Mouse (Mus musculus): ENCODE data around the gene Serpina12. TPM values are rescaled to one million over a fixed set of nuclear protein-coding genes. Genes with fewer than 3 reads are reported as not detected.

Gene Serpina12
- not detected for polyA plus RNA-seq (2014; fragmentation: Illumina TruSeq; extraction: RNeasy Lipid Tissue Mini Kit (QIAGEN cat#74804); ENCODE audit: low read depth, low replicate concordance)

GRCm38 (mm10) chr12:104044343-104044742 is at the start of gene Serpina12:
TSS of gene Serpina12 (minus strand) at chr12:104044443.

GRCm38 (mm10) chr12:104013620-104014019 is 30.6 kb downstream of the Serpina12 start, which contains the start of gene Serpina9:
TSS of gene Serpina9 (minus strand) at chr12:104013755.

DNA sequence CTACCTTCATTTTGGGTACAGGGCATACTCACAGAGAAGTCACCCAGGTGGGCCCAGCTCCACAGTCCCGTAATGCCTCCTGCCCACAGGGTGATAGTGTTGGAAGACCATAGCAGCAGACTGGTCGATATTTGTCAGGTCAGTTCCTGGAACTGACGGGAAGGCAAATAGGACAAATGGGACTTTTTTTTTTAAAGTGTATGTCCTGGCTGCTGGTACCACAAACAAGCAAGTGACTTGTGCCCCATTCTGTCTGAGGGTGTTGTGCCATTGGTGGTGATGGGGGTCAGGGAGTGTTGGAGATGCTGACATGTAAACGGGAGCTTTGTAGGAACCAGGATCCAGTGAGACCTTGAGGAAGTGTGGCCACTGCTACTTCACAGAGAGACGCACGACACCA is 54.4 kb downstream of the Serpina12 start, which contains the start of gene Serpina11:
Gene Serpina11 (minus strand): TSS at position 101 of the 400 bp plus-strand sequence.

Other genes starting within 250 kb of the Serpina12 start
- 0.24 TPM for gene Serpina1b, start 214.1 kb downstream of the Serpina12 start, polyA plus RNA-seq (2014; fragmentation: Illumina TruSeq; extraction: RNeasy Lipid Tissue Mini Kit (QIAGEN cat#74804); ENCODE audit: low read depth, low replicate concordance)
- gene Serpina1a, start 180.9 kb downstream of the Serpina12 start, polyA plus RNA-seq (2014; fragmentation: Illumina TruSeq; extraction: RNeasy Lipid Tissue Mini Kit (QIAGEN cat#74804); ENCODE audit: low read depth, low replicate concordance), result 0.52 TPM
- not detected for gene Serpina1c, start 139.6 kb downstream of the Serpina12 start, polyA plus RNA-seq (2014; fragmentation: Illumina TruSeq; extraction: RNeasy Lipid Tissue Mini Kit (QIAGEN cat#74804); ENCODE audit: low read depth, low replicate concordance)
- not detected for gene Serpina1e, start 85.5 kb downstream of the Serpina12 start, polyA plus RNA-seq (2014; fragmentation: Illumina TruSeq; extraction: RNeasy Lipid Tissue Mini Kit (QIAGEN cat#74804); ENCODE audit: low read depth, low replicate concordance)
- gene Serpina11, start 54.5 kb downstream of the Serpina12 start, polyA plus RNA-seq (2014; fragmentation: Illumina TruSeq; extraction: RNeasy Lipid Tissue Mini Kit (QIAGEN cat#74804); ENCODE audit: low read depth, low replicate concordance), result not detected
- gene Serpina9, start 30.7 kb downstream of the Serpina12 start, polyA plus RNA-seq (2014; fragmentation: Illumina TruSeq; extraction: RNeasy Lipid Tissue Mini Kit (QIAGEN cat#74804); ENCODE audit: low read depth, low replicate concordance), result not detected
- gene Serpina5, start 56.7 kb upstream of the Serpina12 start, polyA plus RNA-seq (2014; fragmentation: Illumina TruSeq; extraction: RNeasy Lipid Tissue Mini Kit (QIAGEN cat#74804); ENCODE audit: low read depth, low replicate concordance), result 2.0 TPM
- gene Serpina3a, start 68.3 kb upstream of the Serpina12 start, polyA plus RNA-seq (2014; fragmentation: Illumina TruSeq; extraction: RNeasy Lipid Tissue Mini Kit (QIAGEN cat#74804); ENCODE audit: low read depth, low replicate concordance), result 0.69 TPM
- 2.8 TPM for gene Serpina3b, start 83.6 kb upstream of the Serpina12 start, polyA plus RNA-seq (2014; fragmentation: Illumina TruSeq; extraction: RNeasy Lipid Tissue Mini Kit (QIAGEN cat#74804); ENCODE audit: low read depth, low replicate concordance)
- 69.9 TPM for gene Serpina3c, start 109.4 kb upstream of the Serpina12 start, polyA plus RNA-seq (2014; fragmentation: Illumina TruSeq; extraction: RNeasy Lipid Tissue Mini Kit (QIAGEN cat#74804); ENCODE audit: low read depth, low replicate concordance)
- 0.61 TPM for gene Serpina3f, start 170.1 kb upstream of the Serpina12 start, polyA plus RNA-seq (2014; fragmentation: Illumina TruSeq; extraction: RNeasy Lipid Tissue Mini Kit (QIAGEN cat#74804); ENCODE audit: low read depth, low replicate concordance)
- gene Serpina3g, start 191.8 kb upstream of the Serpina12 start, polyA plus RNA-seq (2014; fragmentation: Illumina TruSeq; extraction: RNeasy Lipid Tissue Mini Kit (QIAGEN cat#74804); ENCODE audit: low read depth, low replicate concordance), result 3.7 TPM
- gene Serpina3i, start 218.7 kb upstream of the Serpina12 start, polyA plus RNA-seq (2014; fragmentation: Illumina TruSeq; extraction: RNeasy Lipid Tissue Mini Kit (QIAGEN cat#74804); ENCODE audit: low read depth, low replicate concordance), result 0.86 TPM

Data from adipose tissue, adult 10 weeks (tissue).